Mouse (Mus musculus): ENCODE measurements at regions not wholly inside any gene's neighbourhood (a gene's known extent, or its start where the extent isn't known, plus 50 kb on each side); places are given as distances from the start of the nearest gene placed in this dataset.

DNA sequence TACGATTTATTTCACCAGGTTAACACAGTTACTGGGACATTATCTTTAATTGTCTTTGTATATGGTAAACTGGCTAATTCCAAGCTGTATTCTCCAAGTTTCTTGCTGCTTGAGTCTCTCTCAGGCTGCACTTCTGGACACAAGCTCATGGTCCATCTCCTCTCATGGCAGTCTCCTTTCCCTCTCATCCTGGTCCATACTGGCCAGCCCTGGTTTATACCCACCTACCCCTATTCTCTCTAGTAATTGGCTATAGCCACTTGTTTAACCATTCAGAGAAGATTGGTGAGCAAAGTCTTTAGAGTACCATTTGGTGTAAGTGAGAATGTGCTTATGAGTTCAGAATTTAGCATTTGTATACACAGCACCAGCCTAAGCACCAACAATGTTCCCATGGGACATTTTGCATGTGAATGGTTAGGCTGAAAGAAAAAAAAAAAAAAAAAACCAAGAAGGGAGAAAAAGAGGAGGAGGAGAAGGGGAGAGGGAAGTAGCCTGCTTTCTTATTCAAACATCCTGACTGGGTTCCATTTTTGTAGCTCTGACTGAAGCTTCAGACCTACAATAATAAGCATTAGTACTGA, 63.2 kb upstream of the Gm11487 start:
- H3K4me3 ChIP-seq (replicated peaks; ENCODE audit: low read length): no peak overlapping the region
- no peaks in the 10 kb centered on the region for H3K9me3 ChIP-seq (ENCODE audit: control insufficient read depth, low read length)
- no peaks in the 10 kb centered on the region for H3K27me3 ChIP-seq (ENCODE audit: control insufficient read depth, insufficient read depth, low read length)
- no peak overlapping the region for H3K27ac ChIP-seq
- DNase-seq (ENCODE audit: low spot score) (no peak), ATAC-seq (ENCODE audit: low FRiP score) (no peak)
- no peaks in the 10 kb centered on the region for H3K4me1 ChIP-seq (replicated peaks; ENCODE audit: control insufficient read depth, insufficient read depth, low read length)
- H3K36me3 ChIP-seq (replicated peaks; ENCODE audit: control insufficient read depth, insufficient read depth): no peaks in the 10 kb centered on the region
- H3K9ac ChIP-seq: no peak overlapping the region
- no peak overlapping the region for H3K4me2 ChIP-seq (replicated peaks)
- 86% methylated on average over 1 of the region's 1 CpGs for WGBS
